Mouse (Mus musculus) heart, postnatal 0 days (tissue): ENCODE results near the gene Imp3. TPM values are rescaled to one million over a fixed set of nuclear protein-coding genes. Genes with fewer than 3 reads are reported as not detected.

ENCODE experiments used
- ATAC-seq: fragments of 200-750 bp; cut with Nextera tagmentation; 2 replicates; pipeline ENCODE4 v1.8.0; 2017; ENCODE audit warnings: low read depth, moderate number of reproducible peaks, moderate library complexity; ENCODE audit not compliant: insufficient read depth
- DNase-seq: peaks from one replicate; pipeline ENCODE4 v3.0.0-alpha.2; 2016; ENCODE audit warnings: low spot score
- H3K27ac ChIP-seq: fragments of 300-500 bp; sonication (generic); 2 replicates; pipeline ENCODE4 v1.5.1; 2014; ENCODE audit warnings: low read depth, mild to moderate bottlenecking
- H3K27me3 ChIP-seq: fragments of 300-500 bp; sonication (generic); 2 replicates; pipeline ENCODE4 v1.6.1; 2014; ENCODE audit warnings: low read length, mixed read lengths; ENCODE audit not compliant: control insufficient read depth, insufficient read depth
- H3K36me3 ChIP-seq: fragments of 300-500 bp; sonication (generic); replicated peaks from 2 replicates; pipeline ENCODE4 v1.6.1; 2014; ENCODE audit warnings: low read length, mixed read lengths; ENCODE audit not compliant: control insufficient read depth, insufficient read depth
- H3K4me1 ChIP-seq: fragments of 300-500 bp; sonication (generic); 2 replicates; pipeline ENCODE4 v1.6.1; 2014; ENCODE audit warnings: antibody characterized with exemption; ENCODE audit not compliant: control insufficient read depth, insufficient read depth
- H3K4me2 ChIP-seq: fragments of 300-500 bp; sonication (generic); 2 replicates; pipeline ENCODE4 v1.6.1; 2014; ENCODE audit warnings: low read depth, mild to moderate bottlenecking, low read length, moderate library complexity
- H3K4me3 ChIP-seq: fragments of 300-500 bp; sonication (generic); 2 replicates; pipeline ENCODE4 v1.5.1; 2014; ENCODE audit warnings: low read depth, low read length
- H3K9ac ChIP-seq: fragments of 300-500 bp; sonication (generic); replicated peaks from 2 replicates; pipeline ENCODE4 v1.6.1; 2014; ENCODE audit warnings: low read depth, low read length, mixed read lengths
- H3K9me3 ChIP-seq: fragments of 300-500 bp; sonication (generic); replicated peaks from 2 replicates; pipeline ENCODE4 v1.6.1; 2016; ENCODE audit warnings: low read length; ENCODE audit not compliant: control insufficient read depth
- CTCF ChIP-seq: IDR thresholded peaks from 2 replicates; pipeline ENCODE4 v1.5.1; 2016; ENCODE audit warnings: antibody characterized with exemption, control low read depth, low read depth
- EP300 ChIP-seq: IDR thresholded peaks from 2 replicates; pipeline ENCODE4 v1.6.1; 2016; ENCODE audit warnings: antibody characterized with exemption, low read depth
- WGBS: fragments of 180-500 bp; shearing (Covaris S2); extraction: QIAGEN DNeasy Blood & Tissue Kit; methylation state at CpG from one replicate; pipeline ENCODE4 v1.1.7; 2014; 5-methylcytosine and 5-hydroxymethylcytosine counted together
- polyA plus RNA-seq: library from polyadenylated mRNA; unstranded; fragments of >200 nt; fragmentation: Nextera tagmentation; extraction: Ambion mirVana; gene quantifications from 2 replicates; pipeline ENCODE4 v1.2.1, GENCODE M21; 2015
- total RNA-seq: library from RNA; depleted of rRNA; stranded (reverse); fragments of >200 nt; gene quantifications from 2 replicates; pipeline ENCODE4 v1.2.3, GENCODE M21; 2014; ENCODE audit warnings: low replicate concordance

Imp3 gene
- total and polyA plus RNA-seq, 2 experiments from 2014 or later: 58.1 to 179 TPM

DNA sequence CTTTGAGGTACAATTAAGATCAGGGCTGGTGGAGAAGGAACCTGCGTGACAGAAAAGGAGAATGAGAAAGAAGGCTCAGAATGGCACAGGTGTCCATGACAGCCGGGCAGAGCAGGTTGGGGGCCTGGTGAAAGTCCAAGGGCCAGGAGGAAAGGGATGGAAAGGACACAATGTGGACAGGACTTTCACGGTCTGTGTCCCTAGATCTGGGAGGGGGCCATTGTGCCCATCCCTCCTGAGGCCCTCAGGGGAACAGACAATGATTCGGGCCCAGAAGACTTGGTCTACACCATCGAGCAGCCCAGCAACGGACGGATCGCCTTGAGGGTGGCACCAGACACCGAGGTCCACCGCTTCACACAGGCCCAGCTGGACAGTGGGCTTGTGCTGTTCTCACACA lies 45.2 kb upstream of the Imp3 start:
- H3K9me3 ChIP-seq: no peaks in the 10 kb centered on the region
- TF ChIP-seq EP300: no peak
- TF ChIP-seq CTCF: no peak
- H3K4me3 ChIP-seq: no peak overlapping the region
- H3K27me3 ChIP-seq: no peaks in the 10 kb centered on the region
- no peak for DNase-seq
- peaks cover 49% of the 10 kb centered on the region for H3K36me3 ChIP-seq
- 93% methylated on average over 10 of the region's 10 CpGs for WGBS
- no peak overlapping the region for H3K27ac ChIP-seq
- H3K4me1 ChIP-seq: 0 out of 2 replicates have a peak, but pooled peaks cover 8% of the 10 kb centered on the region
- no peak overlapping the region for H3K9ac ChIP-seq
- no peak overlapping the region for H3K4me2 ChIP-seq
- no peak for ATAC-seq

DNA sequence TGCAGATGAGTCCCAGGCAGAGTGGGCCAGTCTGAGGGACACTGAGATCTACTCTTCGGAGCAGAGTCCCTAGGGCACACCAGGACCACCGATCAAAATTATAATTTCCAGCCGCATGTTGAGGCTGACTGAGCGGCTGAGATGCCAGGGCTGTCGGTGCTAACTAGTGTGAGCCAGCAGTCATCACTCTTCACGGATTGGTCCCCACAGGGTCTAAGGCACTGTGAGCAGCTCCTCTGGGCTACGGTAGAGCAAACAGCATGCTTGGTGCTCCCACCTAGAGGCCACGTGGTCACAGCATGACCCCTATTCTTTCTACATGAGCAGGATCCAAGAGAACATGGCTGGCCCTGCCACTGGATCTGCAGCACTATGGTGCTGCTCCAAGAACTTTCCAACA lies 44.0 kb upstream of the Imp3 start:
- no peak for TF ChIP-seq EP300
- no peak for TF ChIP-seq CTCF
- no peak overlapping the region for H3K4me3 ChIP-seq
- no peak overlapping the region for H3K4me2 ChIP-seq
- WGBS: 69% methylated on average over 8 of the region's 8 CpGs
- no peaks in the 10 kb centered on the region for H3K9me3 ChIP-seq
- no peak for ATAC-seq
- no peak overlapping the region for H3K9ac ChIP-seq
- no peaks in the 10 kb centered on the region for H3K27me3 ChIP-seq
- H3K4me1 ChIP-seq: 0 out of 2 replicates have a peak, but pooled peaks cover 8% of the 10 kb centered on the region
- DNase-seq: no peak
- H3K36me3 ChIP-seq: peaks cover 43% of the 10 kb centered on the region
- no peak overlapping the region for H3K27ac ChIP-seq

DNA sequence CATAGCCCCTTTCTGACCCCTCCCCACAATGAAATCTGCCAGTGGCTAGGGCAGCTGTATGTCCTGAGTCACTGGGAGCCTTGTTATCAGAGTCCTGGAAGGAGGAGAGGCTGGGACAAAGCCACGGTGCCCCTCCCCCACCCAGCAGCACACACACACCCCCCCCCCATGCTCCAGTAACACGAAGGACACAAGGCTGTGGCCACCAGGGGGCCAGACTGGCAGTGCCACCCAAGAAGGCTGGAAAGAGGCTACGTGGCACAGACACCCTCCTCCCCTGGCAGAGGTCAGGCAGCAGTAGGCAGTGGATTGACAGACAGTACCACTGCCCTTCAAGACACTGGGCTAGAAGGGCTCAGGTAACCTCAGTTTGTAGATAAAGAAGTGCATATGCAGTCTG lies 43.3 kb upstream of the Imp3 start:
- Histone ChIP-seq H3K4me3 (no peak overlapping the region), H3K4me2 (no peak overlapping the region), H3K9ac (no peak overlapping the region), H3K36me3 (peaks cover 43% of the 10 kb centered on the region; the same call in 1 of the 2 replicates), H3K27ac (peak overlapping the region; percentile 7; the same call in 1 of the 2 replicates), H3K4me1 (0 out of 2 replicates have a peak, but pooled peaks cover 8% of the 10 kb centered on the region), H3K27me3 (no peaks in the 10 kb centered on the region), H3K9me3 (no peaks in the 10 kb centered on the region)
- DNase-seq (peak; percentile 76), ATAC-seq (peak; percentile 50)
- TF ChIP-seq CTCF (peak; percentile 66), EP300 (no peak)
- WGBS: 8% methylated on average over 3 of the region's 3 CpGs

DNA sequence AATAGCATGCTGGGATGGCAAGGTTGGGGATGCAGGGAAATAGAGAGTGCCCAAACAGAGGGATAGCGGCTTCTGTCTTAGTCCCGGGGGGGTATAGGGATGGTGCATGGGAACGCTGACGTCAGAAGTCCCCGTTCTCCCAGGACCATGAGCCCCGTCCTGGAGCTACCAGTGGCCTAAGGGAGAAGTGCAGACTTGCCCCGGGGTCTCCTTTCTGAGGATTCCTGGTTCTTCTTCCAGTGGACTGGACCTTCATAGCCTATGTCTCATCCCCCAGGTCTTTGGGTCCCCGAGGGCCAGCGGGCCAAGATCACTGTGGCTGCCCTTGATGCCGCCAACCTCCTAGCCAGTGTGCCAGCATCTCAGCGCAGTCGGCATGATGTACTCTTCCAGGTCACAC lies 40.5 kb upstream of the Imp3 start:
- Histone ChIP-seq H3K4me3 (no peak overlapping the region), H3K9me3 (no peaks in the 10 kb centered on the region), H3K4me2 (no peak overlapping the region), H3K36me3 (peaks cover 32% of the 10 kb centered on the region; the same call in 1 of the 2 replicates), H3K4me1 (0 out of 2 replicates have a peak, but pooled peaks cover 10% of the 10 kb centered on the region), H3K27me3 (no peaks in the 10 kb centered on the region), H3K27ac (no peak overlapping the region), H3K9ac (no peak overlapping the region)
- no peak for DNase-seq
- no peak for TF ChIP-seq EP300
- TF ChIP-seq CTCF: no peak
- 89% methylated on average over 12 of the region's 12 CpGs for WGBS
- no peak for ATAC-seq

DNA sequence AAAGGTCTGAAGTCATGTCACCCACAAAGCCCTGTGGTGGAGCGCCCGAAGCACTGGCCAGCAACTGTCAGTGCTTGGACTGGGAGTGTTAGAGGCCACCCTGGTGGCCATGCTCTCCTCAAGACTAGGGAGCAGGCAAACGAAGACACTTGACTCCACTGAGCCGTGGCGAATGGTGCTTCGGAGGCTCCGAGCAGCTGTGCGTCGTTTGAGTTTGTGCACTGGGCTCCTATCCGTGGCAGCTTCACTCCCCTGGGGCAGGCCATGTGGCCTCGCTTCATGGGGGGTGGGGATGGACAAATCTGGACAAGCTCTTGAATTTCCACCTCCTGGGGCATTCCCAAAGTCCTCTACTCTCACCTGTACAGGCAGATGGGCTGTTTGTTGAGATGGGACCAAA lies 37.9 kb upstream of the Imp3 start:
- H3K4me1 ChIP-seq: 0 out of 2 replicates have a peak, but pooled peaks cover 6% of the 10 kb centered on the region
- no peak for ATAC-seq
- no peak overlapping the region for H3K4me3 ChIP-seq
- no peaks in the 10 kb centered on the region for H3K27me3 ChIP-seq
- H3K4me2 ChIP-seq: no peak overlapping the region
- H3K27ac ChIP-seq: no peak overlapping the region
- 83% methylated on average over 11 of the region's 11 CpGs for WGBS
- DNase-seq: no peak
- H3K9ac ChIP-seq: no peak overlapping the region
- no peak for TF ChIP-seq CTCF
- TF ChIP-seq EP300: no peak
- H3K9me3 ChIP-seq: no peaks in the 10 kb centered on the region
- 0 out of 2 replicates have a peak, but pooled peaks cover 21% of the 10 kb centered on the region for H3K36me3 ChIP-seq

DNA sequence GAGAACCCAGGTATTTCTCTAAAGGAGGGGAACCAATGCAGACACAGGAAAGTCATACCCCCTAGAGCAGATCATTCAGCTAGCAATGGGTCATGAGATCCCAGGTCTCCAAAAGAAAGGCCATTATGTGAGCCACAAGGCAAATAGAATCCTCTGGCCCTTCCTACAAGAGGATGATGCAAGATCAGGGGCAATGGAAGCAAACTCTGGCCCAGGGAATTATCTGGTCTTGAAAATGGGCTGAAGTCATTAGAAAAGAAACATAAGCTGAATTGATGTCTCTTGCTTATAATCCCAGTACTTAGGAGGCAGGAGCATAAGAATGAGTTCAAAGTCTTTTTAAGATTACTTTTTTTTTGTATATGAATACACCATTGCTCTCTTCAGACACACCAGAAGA lies 37.2 kb upstream of the Imp3 start:
- ATAC-seq (no peak), DNase-seq (no peak)
- TF ChIP-seq EP300 (no peak), CTCF (no peak)
- Histone ChIP-seq H3K27ac (no peak overlapping the region), H3K27me3 (no peaks in the 10 kb centered on the region), H3K36me3 (0 out of 2 replicates have a peak, but pooled peaks cover 18% of the 10 kb centered on the region), H3K9ac (no peak overlapping the region), H3K9me3 (no peaks in the 10 kb centered on the region), H3K4me3 (no peak overlapping the region), H3K4me1 (0 out of 2 replicates have a peak, but pooled peaks cover 4% of the 10 kb centered on the region), H3K4me2 (no peak overlapping the region)
